Mouse (Mus musculus) inflammation-experienced regulatory T-cells, adult 6 months (primary cell): ENCODE measurements around the gene Plcd3. TPM values are rescaled to one million over a fixed set of nuclear protein-coding genes. Genes with fewer than 3 reads are reported as not detected.

Source experiments
- ATAC-seq: one replicate; pipeline ENCODE4 v1.8.0; 2017
- polyA plus RNA-seq, 3 experiments: library from polyadenylated mRNA; unstranded; fragments of 100-300 nt; shearing (Covaris generic); gene quantifications; one replicate each; pipeline ENCODE4 v1.2.1; 2017

Gene Plcd3
- polyA plus RNA-seq, 3 experiments from 2014 or later, result not detected

- ATAC-seq, result no peak
Measured at GRCm38 (mm10) chr11:103116959-103117590, 15.6 kb upstream of the Plcd3 start.

DNA sequence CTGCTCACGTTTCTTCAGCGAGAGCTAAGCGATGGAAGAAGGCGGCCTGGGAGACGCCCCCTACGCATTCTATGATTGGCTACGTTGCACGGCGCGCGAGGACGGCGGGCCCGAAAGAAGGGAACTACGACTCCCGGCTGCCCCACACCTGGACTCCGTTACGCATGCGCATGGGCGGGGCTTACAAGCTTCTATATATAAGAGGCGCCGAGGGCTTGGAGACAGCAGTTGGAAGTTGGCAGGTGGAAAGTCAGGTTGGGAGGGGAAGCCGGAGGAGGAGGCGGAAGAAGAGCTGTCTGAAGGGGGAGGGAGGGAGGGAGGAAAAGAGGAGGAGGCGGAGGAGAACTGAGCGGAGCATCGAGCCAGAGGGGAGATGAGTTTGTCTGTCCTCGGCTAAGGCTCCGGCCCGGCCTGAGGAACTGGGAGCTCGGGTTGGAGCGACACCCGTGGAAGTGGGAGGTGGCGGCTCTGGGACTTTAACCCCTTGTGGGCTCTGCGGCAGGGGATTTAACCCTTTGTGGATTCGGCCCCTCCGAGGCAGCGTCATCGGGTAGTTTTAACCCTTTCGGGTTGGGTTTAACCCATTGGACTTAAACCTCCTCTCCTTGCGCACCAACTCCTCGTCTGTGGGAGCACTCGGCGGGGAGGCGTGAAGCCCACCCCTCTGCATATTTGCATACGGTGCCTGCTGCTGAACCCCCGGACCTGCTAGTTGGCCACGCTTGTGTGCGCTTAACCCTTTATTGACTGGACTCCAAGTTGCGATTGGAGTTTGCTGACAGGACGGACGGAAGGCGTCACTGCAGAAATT is 14.8 kb upstream of the Plcd3 start, which contains the start of gene Hexim1:
TSS of gene Hexim1 (plus strand) at position 224 of the 811 bp plus-strand sequence.
- peak; percentile 91 for ATAC-seq

DNA sequence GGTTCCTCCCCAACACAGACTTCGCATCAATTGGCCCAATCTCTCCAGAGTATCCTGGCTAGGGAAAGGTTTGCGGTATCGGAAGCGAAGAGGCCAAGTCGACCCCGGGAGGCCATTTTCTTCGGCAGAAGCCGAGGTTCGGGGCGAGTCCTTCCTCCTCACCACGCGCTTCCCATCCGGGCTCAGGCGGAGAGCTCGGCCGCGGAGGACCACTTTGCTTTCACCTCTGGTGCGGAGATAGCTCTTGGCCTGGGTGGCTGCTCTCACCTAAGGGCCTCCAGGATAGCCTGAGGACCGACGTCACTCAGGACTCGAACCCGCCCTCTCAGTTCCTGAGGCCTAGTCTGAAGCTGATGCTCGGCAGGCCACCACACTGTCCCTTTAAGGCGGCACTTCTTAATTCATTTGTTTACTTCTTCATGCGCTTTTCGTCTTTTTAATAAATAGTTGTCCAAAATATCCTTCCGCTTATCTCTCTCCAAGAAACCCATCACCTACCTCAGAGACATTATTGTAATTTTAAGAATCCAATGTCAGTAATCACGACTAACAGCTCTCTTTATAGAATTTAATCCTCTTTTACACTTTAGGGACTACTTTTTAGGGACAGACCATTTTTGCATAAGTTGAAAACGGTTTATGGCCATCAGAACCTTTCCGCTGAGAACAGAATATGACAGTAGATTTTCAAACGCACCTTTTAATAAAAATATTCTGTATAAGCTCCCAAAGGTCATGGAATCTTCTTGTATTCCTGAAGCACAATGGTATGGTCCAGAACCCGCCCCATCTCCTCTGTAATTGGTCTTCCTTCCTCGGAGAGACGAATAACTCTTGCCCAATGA is 13.9 kb upstream of the Plcd3 start:
- ATAC-seq, result peak; percentile 47

GRCm38 (mm10) chr11:103114270-103114943 is 12.9 kb upstream of the Plcd3 start:
- ATAC-seq, result no peak

- no peak for ATAC-seq
Measured at GRCm38 (mm10) chr11:103113771-103114170, 12.3 kb upstream of the Plcd3 start.

GRCm38 (mm10) chr11:103113005-103113404 is 11.5 kb upstream of the Plcd3 start:
- ATAC-seq, result no peak

DNA sequence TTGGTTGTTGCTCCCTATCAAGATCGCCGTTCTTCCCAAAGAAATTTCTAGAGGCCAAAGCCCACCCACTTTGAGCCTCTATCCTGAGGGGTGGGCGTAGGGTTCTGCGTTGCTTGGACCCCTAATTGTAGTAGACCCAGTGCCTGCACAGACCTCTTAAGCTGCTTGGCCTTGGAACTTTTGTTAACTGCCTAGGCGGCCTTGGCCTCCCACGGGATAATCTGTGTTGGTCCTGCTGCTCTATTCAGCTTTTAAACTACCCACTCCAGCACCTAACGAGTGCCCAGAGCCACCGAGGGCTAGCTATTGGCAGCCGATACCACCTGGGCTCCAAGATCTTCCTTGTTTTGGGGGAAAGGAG is 11.1 kb upstream of the Plcd3 start:
- no peak for ATAC-seq

DNA sequence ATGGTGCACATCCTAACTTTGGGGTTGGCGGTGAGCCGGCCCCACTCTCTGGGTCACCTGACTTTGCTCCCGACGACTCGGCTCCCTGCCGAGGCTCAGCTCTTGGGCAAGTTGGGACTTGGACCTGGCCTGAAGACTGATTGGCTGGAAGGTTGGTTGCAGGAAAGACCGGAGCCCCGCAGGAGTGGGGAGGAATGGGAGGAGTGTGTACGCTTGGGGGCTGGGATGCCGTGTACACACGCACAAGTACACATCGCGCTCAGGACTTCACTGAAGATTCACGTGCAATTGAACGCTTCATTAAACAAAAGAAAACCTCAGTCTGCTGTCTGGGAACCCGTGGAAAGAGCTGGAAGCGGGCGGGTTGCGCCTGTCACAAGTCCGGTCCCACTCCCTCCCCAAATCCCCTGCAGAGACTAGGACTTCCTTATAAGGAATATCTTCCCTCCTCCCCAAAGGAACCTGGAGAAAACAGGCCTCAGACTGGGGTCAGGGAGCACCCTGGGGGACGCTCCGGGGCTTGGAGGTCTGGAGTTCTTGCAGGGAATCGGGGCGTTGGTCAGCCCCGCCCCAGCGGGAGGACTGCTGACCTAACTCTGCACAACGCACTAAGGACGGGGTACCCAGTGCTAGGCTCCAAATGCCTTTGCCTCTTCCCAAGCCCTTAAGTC is 10.6 kb upstream of the Plcd3 start:
- no peak for ATAC-seq

DNA sequence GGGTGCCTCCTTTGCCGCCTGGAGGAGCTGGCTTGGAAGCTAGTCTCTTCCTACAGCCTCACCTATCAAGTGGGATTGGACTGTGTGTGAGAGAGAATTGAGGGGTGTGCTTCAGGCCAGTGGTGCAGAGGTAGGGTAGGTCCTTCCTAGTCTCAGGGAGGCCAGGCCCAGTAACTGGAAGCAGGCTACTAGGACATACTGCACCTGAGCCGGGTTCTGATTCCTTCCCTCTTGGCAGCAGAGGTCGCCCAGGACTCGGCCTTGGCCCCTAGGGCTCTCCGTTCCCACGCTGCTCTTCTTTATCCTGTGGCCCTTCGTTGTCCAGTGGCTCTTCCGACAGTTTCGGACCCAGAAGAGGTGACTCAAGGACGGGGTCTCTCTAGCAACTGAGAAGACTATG is 9.8 kb upstream of the Plcd3 start:
- no peak for ATAC-seq

- ATAC-seq, result no peak
Measured at GRCm38 (mm10) chr11:103106386-103106785, 4.9 kb upstream of the Plcd3 start.

DNA sequence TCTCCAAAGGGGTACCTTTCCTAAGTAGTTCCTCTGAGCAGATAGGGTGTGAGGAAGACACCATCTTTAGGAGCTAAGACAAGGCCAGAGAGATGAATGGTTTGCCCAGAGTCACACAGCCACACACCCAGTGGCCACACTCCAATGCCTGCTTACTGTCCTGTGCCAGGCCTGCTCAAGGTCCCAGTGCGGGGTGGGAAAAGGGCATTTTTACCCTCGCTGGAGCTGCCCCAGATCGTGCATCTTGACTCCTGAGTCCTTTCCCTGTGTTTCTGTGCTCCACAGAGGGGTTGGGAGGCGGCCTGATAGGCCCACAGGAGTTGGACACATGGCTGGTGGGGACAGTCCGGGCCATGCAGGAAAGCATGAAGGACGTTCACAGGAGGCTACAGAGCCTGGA is 4.4 kb upstream of the Plcd3 start:
- no peak for ATAC-seq

GRCm38 (mm10) chr11:103105180-103105725 is 3.8 kb upstream of the Plcd3 start:
- no peak for ATAC-seq

DNA sequence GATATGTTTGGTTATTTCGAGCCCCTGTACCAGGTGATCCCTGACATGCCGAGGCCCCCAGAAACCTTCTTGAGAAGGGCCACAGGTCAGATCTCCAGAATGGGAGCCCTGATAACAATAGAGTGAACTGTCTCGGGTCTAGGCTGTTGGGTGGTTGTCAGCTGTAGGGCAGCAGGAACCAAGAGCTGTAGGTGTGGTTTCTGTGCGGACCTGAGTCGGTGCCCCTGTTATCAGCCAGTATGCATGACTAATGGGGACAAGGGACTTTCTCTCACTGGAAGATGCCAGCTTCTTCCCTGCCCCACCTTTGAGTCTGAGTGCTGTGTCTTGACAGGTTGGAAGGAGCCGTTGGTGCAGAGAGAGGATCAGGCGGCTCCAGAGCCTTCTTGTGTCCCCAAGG is 3.0 kb upstream of the Plcd3 start:
- no peak for ATAC-seq

DNA sequence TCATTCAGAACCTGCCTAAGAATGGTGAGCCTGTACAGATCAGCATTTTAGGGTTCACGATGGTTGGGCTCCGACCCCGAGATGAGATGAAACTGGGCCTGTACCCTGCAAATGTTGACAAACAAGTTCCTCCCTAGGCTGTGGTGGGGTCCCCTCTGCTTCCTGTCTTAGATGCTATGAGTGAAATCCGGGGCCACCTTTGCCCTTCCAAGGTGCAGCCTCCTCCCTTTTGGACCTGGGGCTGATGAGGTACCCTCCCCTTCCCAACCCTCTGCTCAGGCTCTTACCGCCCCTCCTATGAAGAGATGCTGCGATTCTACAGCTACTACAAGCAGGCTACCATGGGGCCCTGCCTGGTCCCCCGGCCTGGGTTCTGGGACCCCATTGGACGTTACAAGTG is 2.2 kb upstream of the Plcd3 start:
- no peak for ATAC-seq

- ATAC-seq, result peak; percentile 94
Measured at GRCm38 (mm10) chr11:103102725-103103349, 1.4 kb upstream of the Plcd3 start.

- no peak for ATAC-seq
Measured at GRCm38 (mm10) chr11:103101866-103102501, 526 bp upstream of the Plcd3 start.

DNA sequence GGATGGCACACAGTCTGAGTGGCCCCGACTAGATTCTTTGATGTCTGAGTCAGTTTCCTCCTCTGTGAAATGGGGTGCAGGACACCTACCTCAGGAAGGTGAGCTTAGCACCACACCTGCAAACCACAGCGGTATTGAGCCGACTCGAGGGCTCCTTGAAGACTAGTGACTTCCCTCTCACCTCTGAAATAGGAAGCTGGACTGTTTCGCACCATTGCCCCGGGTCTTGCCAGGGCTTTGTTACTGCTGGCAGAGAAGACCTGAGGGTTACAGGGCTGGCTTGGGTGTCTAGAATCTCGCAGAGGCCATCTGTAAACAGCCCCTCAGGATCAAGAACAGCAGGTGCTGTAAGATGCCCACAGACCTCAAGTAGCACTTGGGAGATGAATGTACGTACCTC is 1.1 kb downstream of the Plcd3 start:
- ATAC-seq, result no peak

- ATAC-seq, result no peak
Measured at GRCm38 (mm10) chr11:103099352-103099940, 2.0 kb downstream of the Plcd3 start.

- no peak for ATAC-seq
Measured at GRCm38 (mm10) chr11:103098531-103099190, 2.8 kb downstream of the Plcd3 start.
